Mouse (Mus musculus): ENCODE measurements at regions not wholly inside any gene's neighbourhood (a gene's known extent, or its start where the extent isn't known, plus 50 kb on each side); places are given as distances from the start of the nearest gene placed in this dataset.

GRCm38 (mm10) chr16:90610097-90610808 lies 117.0 kb downstream of the Mis18a start:
- no peak for DNase-seq

- DNase-seq = no peak
Measured at GRCm38 (mm10) chr16:90599329-90599870, 127.8 kb downstream of the Mis18a start.

GRCm38 (mm10) chr16:90598727-90599126 lies 128.5 kb downstream of the Mis18a start:
- no peak for DNase-seq

GRCm38 (mm10) chr16:90592721-90593481 lies 134.3 kb downstream of the Mis18a start:
- no peak for DNase-seq

- peak; percentile 15 for DNase-seq
Measured at GRCm38 (mm10) chr16:90585171-90585570, 142.0 kb downstream of the Mis18a start.

GRCm38 (mm10) chr16:90580411-90580810 lies 146.8 kb downstream of the Mis18a start:
- no peak for DNase-seq

- DNase-seq = no peak
Measured at GRCm38 (mm10) chr16:90571107-90571506, 156.1 kb downstream of the Mis18a start.

GRCm38 (mm10) chr16:90569826-90570225 lies 157.4 kb downstream of the Mis18a start:
- DNase-seq = no peak

- no peak for DNase-seq
Measured at GRCm38 (mm10) chr16:90565182-90565581, 162.0 kb downstream of the Mis18a start.

- no peak for DNase-seq
Measured at GRCm38 (mm10) chr16:90553120-90553519, 167.3 kb downstream of the Hunk start.

- no peak for DNase-seq
Measured at GRCm38 (mm10) chr16:90551041-90551440, 165.2 kb downstream of the Hunk start.

GRCm38 (mm10) chr16:90550058-90550795 lies 164.4 kb downstream of the Hunk start:
- DNase-seq = no peak

Measured in kidney, adult 18-20 months (tissue).